Mouse (Mus musculus) common myeloid progenitor, adult 5-6 weeks (primary cell): ENCODE data around the gene Pex11b. TPM values are rescaled to one million over a fixed set of nuclear protein-coding genes. Genes with fewer than 3 reads are reported as not detected.
"Not testable (repeated sequence)": the region's sequence is repeated elsewhere in the genome, so short reads cannot be mapped to it uniquely, and the experiment has no call there.

Experiments
- ATAC-seq: replicated peaks from 2 replicates; pipeline ENCODE4 v1.8.0; 2016; ENCODE audit warnings: low read depth, mild to moderate bottlenecking, moderate TSS enrichment, inconsistent platforms; ENCODE audit not compliant: poor library complexity, severe bottlenecking
- total RNA-seq: library from RNA; stranded (forward); fragments of 200-1000, 187-1606 nt; gene quantifications from 2 replicates; pipeline ENCODE4 v1.2.3, GENCODE M21; 2017

Gene Pex11b
- total RNA-seq, 1 experiment from 2014 or later = 20.1 TPM

DNA sequence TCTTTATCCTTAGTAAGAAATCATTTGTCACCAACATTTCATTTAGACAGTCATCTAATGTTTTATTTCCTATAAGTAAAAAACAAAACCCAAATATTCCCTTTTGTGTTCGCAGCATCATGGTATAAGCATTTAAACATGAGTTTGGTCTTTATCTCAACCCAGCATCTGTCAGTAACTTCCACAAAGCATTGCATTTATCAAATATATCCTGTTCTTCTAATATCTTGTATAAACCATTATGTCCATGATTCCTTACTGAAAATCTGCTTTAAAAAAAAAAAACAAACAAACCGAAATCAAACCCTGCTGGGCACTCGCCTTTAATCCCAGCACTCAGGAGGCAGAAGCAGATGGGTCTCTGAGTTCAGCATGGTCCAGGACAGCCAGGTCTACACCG lies 28.6 kb upstream of the Pex11b start:
- no peak for ATAC-seq

DNA sequence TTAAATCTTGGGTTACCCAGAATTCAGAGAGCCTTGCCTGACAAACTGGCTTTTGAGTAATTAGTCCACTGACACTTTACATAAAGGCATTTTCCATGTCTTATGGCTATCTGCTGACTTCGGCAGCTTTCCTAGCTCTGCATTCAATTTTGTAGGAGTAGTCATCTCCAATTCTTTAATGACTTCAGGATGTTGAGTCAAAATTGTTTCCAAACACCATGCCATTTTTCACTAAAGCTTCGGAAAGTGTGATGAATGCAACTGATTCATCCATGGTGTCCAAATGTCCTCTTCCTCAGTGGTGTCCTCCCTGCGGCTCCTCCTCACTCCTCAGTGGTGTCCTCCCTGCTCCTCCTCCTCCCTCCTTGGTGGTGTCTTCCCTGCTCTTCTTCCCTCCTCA lies 17.2 kb upstream of the Pex11b start:
- ATAC-seq = no peak

DNA sequence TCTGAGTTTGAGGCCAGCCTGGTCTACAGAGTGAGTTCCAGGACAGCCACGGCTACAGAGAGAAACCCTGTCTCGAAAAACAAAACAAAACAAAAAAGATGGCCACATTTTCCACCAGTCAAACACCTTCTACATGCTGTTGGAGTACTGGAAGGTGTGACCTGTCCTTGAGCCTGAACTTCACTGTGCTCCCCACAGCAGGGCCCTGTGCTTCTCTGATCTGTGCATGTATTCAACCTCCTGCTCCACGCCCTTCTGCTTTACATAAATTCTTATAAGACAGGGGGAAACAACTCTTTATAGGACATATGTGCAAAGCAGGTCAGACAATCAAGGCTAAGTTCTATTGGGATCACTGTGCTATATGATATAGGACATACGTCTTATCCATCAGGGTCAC lies 12.0 kb upstream of the Pex11b start:
- no peak for ATAC-seq

GRCm38 (mm10) chr3:96629729-96630600 lies 5.2 kb upstream of the Pex11b start, which contains the start of gene Rbm8a:
Rbm8a (plus strand) TSS chr3:96629933.
- peak; percentile 96 for ATAC-seq

DNA sequence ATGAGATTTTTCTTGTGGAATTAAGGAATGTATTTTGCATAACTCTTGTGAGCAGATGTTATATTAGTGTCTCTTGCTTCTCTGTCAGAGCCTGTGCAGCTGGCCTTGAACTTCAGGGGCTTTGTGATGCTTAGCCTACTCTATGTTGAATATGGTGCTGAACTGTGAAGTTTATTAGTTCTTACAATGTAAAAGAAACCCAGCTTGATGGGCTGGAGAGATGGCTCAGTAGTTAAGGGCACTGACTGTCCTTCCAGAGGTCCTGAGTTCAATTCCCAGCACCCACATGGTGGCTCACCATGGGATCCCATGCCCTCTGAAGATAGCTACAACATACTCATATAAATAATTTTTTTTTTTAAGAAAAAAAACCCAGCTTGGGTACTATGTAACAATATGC lies 3.1 kb upstream of the Pex11b start:
- no peak for ATAC-seq

- no peak for ATAC-seq
These were observed 1.2 kb upstream of the Pex11b start for GRCm38 (mm10) chr3:96634015-96634414.

DNA sequence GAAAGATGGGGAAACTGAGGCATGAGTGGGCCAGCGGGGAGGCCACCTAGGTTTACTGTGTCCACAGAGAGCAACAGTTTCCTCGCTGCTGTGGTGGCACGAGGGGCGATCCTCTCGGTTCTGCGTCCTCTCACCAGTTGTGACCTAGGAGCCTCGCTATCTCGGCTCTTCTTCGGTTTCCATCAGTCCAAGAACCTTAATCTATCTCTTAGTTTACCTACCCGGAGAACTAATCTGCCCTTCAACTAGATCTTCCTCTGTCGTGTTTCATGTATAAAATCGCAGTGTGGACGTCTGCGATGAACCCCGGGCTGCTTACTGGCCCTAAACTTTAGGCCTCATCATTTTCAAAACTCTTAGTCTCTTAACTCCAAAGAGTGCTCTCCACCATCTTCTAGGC lies 730 bp downstream of the Pex11b start:
- ATAC-seq = no peak

GRCm38 (mm10) chr3:96636448-96636847 lies 1.3 kb downstream of the Pex11b start:
- no peak for ATAC-seq

- peak; percentile 65 for ATAC-seq
These were observed 4.0 kb downstream of the Pex11b start for GRCm38 (mm10) chr3:96639219-96639618.

DNA sequence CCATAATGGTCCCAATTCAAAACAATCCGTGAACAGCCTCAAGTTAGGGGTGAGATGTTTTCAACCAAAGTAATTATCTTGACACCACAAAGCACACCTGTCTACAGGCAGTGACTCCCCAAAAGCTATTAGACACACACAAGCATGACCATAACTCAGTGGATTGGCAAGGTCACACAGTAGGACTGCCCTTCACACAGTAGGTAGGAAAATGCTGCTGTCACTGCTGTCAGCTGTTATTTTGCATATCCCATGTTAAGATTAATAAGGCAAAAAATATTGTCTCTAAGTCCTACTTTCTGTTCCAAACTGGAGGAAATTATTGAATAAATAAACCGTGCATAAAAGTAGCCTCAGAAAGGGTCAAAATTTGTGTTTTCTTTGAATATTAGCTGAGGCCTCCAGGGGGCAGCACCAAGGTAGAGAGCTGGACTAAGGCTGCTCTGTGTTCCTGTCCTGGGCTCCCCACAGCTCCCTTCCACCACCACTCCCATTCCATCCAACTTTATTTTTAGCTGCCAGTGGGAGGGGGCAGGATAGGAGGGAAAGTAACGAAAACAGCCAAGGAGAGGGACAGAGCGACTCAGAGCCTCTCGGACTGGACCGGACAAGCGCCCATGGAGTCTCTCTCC lies 10.0 kb downstream of the Pex11b start, which contains the start of gene Itga10:
TSS of gene Itga10 (plus strand) at position 567 of the 632 bp plus-strand sequence.
- peak; percentile 54; the same call in 1 of the 2 replicates for ATAC-seq

- ATAC-seq = no peak
These were observed 12.2 kb downstream of the Pex11b start for GRCm38 (mm10) chr3:96647365-96647764.

GRCm38 (mm10) chr3:96660901-96661300 lies 25.7 kb downstream of the Pex11b start:
- ATAC-seq = peak; percentile 41

DNA sequence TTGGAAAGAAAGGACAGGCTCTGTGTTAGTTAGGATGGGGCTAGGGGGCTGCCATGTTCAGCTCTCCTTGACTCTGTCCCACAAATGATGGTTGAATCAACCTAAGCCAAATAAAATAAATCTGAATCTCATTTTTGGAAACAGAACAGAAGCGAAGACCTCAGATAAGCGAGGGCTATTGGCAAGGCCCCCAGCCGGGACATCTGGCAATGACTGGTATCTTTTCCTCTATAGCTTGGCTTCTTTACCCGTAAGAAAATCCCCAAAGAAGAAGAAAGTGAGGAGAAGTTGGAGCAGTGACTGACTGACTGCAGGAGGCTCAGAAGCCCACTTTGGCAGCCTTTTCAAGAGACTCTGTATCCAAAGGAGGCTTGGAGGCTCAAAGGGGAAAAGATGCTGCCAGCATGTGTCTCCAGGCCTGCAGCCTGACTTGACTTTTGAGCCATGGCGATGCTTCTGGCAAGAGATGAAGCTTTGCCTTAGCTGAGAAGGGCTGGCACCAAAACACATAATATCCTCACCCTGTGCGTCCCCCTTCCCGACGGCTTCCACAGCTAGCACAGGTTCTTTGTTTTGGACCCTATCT lies 27.6 kb downstream of the Pex11b start:
- no peak for ATAC-seq

GRCm38 (mm10) chr3:96663432-96664239 lies 28.5 kb downstream of the Pex11b start:
- ATAC-seq = peak; percentile 86

DNA sequence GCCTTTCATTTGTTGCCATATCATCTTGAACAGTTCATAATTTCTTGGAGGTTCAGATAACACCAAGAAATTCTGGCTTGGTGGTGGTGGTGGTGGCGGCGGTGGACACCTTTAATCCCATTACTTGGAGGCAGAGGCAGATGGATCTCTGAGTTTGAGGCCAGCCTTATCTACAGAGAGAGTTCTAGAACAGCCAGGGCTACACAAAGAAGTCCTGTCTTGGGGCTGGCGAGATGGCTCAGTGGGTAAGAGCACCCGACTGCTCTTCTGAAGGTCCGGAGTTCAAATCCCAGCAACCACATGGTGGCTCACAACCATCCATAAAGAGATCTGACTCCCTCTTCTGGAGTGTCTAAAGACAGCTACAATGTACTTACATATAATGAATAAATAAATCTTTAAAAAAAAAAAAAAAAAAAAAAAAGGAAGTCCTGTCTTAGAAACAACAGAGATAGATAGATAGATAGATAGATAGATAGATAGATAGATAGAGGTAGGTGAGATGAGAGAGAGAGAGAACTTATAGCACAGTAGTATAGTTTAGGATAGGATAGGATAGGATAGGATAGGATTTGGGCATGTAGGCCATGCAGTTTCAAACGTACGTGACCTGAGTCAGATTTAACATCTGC lies 30.7 kb downstream of the Pex11b start:
- ATAC-seq = not testable (repeated sequence)

DNA sequence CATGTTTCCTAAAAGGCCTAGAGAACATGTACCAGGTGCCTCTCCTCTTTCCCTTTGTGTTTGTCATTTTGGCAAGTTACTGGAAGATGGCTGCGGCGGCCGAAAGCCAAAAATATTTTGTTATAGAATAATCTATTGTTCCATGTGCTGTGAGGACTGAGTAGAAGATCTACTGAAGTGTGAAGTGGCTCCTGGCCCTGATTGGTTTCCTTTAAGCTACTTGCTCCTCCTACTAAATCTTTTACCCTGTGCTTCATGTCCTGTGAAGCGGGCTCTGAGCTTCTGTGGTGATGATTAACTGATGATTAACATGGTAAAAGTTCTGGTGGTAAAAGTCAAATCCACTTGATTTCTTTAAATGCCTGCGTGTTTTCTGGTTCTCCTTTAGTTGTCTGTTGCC lies 31.7 kb downstream of the Pex11b start:
- no peak for ATAC-seq

DNA sequence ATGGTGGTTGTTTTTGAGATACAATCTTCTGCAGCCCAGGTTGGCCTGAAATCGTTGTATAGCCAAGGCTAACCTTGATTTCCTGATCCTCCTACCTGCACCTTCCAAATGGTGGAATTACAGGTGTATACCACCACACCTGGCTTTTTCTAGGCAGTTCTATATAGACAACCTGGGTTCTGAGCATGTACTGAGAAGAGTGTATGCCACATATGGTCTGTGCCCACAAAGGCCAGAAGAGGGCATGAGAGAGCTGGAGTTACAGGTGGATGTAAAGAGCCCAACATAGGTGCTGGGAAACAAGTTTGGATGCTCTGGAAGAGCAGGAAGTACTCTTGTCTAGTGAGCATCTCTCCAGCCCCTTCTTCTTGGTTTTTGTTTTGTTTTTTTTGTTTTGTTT lies 32.1 kb downstream of the Pex11b start:
- no peak for ATAC-seq

- no peak for ATAC-seq
These were observed 33.4 kb downstream of the Pex11b start for GRCm38 (mm10) chr3:96668424-96669067.
